Mouse (Mus musculus): ENCODE data around the gene Nav2.

- TF ChIP-seq POLR2A (IDR thresholded peaks at IDR 0.05; ENCODE audit: extremely low read depth, insufficient read depth, low read length) = no peak
- TF ChIP-seq CTCF (IDR thresholded peaks at IDR 0.05; ENCODE audit: extremely low read depth, insufficient read depth, low read length) = no peak
Measured at GRCm38 (mm10) chr7:49199366-49199765, 290.9 kb downstream of the Nav2 start.

Measured in cortical plate, adult 2 months (tissue).